ENCODE assay signal across 10 mouse cellular contexts in genomic region chr12:13255068-13255467, GRCm38 (mm10). TPM values are rescaled to one million over a fixed set of nuclear protein-coding genes. Genes with fewer than 3 reads are reported as not detected.
DNase-seq lines count a peak whose midpoint lies in the region.
"Had no signal": no experiment of that assay in that cellular context is flagged by ENCODE, and none has a peak within 500 bp of the region (broad histone marks: within the 10 kb centered on the region; RNA-seq: fewer than 3 reads in every experiment).

No protein-coding gene starts in this region.

- DNase-seq in heart, adult 11 months: peak; percentile 78
- DNase-seq in heart, adult 8-10 months (ENCODE audit: low spot score): no peak
- DNase-seq in ovary, adult 18-20 months (ENCODE audit: low spot score): peak; percentile 9
- DNase-seq in ovary, postnatal 14 days (ENCODE audit: low spot score): no peak
- DNase-seq in heart, postnatal 10 days: peak; percentile 38 to 40
- no peak for DNase-seq in natural killer cell, adult 2 months (ENCODE audit: low spot score in 2 of 2)
- no peak for DNase-seq in thymus, adult 18-20 months
- DNase-seq in right cerebral cortex, adult 18-20 months: no peak
- DNase-seq: cerebellum, adult 9-11 months; kidney, adult 18-20 months had no signal

- intact Hi-C loops in heart, postnatal 10 days (cut with DNase I): no loop called here

RNA-seq across cellular contexts. Expression of gene Ddx1, which starts 6.1 kb away (rescaled TPM):
- 10 to 100 TPM; 70.8 to 87.7 (median 81.1) TPM for total RNA-seq in heart, adult 8-10 months (2022)
- total RNA-seq in heart, postnatal 10 days (2021): 10 to 100 TPM; 83.0 to 91.4 TPM

RNA-seq across cellular contexts. Expression of gene Nbas, which starts 13.9 kb away (rescaled TPM):
- total RNA-seq in heart, adult 8-10 months (2022): 10 to 100 TPM; 29.7 to 34.6 (median 32.7) TPM
- 10 to 100 TPM; 22.6 to 24.4 TPM for total RNA-seq in heart, postnatal 10 days (2021)

Comparison
In these comparisons a context has a peak if more than half of its experiments do, and no peak if none do; other contexts are left out.
1. DNase-seq: peak in heart, adult 11 months (single experiment), ovary, adult 18-20 months (single experiment) and heart, postnatal 10 days (2 of 2); none in heart, adult 8-10 months (single experiment), ovary, postnatal 14 days (single experiment), natural killer cell, adult 2 months (0 of 2), thymus, adult 18-20 months (0 of 2) and right cerebral cortex, adult 18-20 months (single experiment).